Mouse (Mus musculus) T-helper 2 cell (primary cell): ENCODE results near the gene Lrtm1.

Experiments used
- in situ Hi-C: fragments of 300-600 bp; cut with MboI, MseI; formaldehyde crosslinking; loops from one replicate; pipeline ENCODE4 v1.15.1; 2025; ENCODE audit warnings: high pct_unique_total_duplicates

The Lrtm1 gene

DNA sequence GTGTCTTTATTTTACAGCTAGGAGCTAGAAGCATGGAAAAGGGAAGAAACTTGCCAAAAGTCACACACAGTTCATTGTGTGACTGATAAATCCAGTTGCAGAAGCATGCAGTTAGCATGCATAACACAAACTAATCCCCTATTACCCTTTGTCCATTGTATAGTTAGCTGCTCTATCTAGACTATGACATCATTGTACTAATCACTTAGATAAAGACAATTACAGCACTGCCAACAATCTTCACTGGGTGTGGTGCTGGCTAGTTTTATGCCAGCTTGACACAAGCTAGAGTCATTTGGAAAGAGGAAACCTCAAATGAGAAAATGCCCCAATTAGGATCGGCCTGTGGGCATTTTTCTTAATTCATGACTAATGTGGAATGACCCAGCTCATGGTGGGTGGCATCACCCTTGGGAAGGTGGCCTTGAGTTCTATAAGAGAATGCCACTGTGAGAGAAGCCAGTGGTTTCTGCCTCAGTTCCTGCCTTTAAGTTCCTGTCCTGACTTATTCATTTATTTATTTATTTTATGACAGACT lies 13.9 kb downstream of the Lrtm1 start:
- in situ Hi-C loops: no loop called here

DNA sequence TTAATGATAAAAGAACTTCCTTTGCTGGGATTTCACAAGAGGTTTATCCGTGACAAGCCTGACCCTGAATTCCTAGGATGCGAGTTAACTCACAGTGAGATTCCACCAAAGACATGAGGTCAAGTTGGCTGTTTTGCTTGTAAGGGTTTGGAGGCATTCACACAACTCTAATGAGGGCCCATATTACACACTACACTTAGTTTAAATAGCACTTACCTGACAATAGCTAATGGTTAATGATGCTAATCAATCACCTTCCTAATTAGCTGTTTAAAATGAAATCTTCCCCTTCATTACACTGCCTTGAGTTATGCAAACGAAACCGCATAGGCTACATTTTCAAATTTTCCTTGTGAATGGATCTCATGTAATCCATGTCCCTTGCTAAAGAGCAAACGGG lies 20.2 kb downstream of the Lrtm1 start:
- in situ Hi-C loops: no loop called here

DNA sequence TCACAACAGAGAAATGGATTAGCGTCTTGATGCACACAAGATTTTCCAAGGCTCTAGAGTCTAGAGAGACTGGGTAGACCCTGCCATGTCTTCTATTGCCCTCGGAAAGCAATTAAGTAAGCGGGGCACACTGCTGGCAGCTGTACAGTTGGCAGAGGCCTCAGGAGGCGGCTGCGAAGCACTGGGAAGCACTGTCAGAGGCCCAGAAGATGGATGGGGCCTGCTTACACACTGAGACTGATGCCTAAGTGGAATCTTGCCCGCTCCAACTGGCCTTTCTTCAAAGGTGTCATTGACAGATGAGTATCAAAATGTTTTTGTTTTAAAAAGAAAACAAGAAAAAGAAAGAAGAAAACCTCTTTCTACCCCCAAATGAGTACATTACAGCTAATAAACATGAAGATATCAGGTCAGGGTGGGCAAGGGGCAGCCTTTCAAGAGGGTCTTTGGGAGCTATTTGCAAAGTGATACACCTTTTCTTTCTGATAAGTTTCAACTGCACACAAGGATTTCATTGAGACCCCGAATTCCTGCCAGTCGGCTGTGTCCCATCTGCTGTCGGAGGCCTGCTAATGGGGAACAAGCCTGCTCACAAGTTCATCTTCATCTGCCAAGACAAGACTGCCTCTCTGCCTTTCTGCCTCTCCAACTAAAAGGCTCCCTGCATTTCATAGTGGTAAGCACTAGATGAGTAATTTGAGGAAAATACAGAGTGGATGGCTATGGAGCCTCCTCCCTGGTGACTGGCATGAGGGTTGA lies 22.8 kb downstream of the Lrtm1 start:
- in situ Hi-C loops: no loop called here

DNA sequence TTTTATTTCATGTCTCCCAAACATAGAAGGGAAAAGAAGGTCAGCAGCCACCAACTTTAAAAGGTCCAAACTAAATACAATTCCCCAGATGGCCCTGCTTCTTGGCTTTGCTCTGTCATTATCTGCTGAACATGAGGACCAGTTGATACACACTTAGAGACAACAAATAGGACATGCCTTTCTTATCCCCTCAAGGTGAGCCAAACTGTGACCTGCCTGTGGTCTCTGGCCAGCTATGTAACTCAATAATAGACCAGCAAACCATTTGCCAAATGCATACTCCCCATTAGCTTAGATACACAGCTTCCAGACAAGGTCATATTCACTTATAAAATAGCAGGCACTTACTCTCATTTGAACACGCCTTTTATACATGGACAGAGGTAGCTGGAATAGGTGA lies 23.5 kb downstream of the Lrtm1 start:
- in situ Hi-C loops: no loop called here

DNA sequence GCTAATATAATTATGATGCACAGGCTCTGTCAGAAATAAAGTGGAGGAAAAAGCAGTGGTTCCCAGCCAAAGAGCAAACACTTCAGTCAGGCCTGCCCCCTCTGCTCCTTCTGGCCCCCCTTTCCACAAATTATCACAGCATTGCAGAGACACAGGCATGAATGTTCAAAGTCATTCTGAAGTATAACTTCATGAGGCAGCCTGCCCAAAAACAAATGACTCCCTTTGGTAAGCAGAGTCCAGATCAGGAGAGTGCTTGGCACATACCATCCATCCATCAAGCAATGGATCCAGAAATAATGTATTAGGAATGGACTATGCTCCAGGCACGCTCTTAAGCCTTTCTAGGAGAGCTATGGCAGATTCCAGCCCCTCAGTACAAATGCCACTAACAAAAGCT lies 24.3 kb downstream of the Lrtm1 start:
- in situ Hi-C loops: no loop called here

DNA sequence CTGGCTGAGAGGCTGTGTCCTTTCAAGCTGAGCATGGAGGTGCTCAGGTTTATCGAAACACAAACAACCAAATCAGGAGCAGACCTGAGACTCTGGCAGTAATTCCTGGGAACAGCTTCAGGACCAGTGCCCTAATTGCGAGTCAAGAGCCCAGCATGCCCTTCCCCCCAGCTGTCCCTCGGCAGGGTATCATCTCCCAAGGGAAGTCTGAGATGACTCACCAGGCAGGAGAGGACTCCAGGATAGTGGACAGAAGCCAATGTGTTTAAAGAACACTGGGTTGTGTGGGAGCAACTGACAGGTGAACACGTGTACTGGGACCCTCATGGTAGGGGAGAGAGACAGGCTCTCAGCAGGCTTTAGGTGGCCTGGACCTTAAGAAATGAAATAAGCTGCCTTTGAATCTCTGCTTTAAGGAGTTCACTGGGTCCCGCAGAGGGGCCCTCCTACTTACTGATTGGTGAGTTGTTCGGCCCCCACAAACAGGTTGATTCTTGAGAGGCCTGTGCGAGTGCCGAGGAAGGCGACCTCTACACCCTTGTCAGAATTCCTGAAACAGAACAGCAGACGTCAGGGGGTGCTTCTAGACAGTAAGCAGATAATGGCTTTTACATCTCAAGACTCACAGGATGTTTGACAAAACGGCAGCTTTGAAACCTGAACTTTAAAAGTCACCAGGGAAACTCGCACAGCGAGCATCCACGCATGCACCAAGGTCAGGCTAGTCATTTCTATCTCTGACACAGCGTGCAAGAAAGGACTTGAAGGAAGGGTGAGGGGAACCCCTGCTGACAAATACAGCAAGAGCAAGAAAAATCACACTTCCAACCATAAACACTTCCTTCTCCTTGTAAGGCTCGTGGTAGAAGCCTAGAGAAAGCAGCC lies 34.2 kb downstream of the Lrtm1 start:
- in situ Hi-C loops: no loop called here

DNA sequence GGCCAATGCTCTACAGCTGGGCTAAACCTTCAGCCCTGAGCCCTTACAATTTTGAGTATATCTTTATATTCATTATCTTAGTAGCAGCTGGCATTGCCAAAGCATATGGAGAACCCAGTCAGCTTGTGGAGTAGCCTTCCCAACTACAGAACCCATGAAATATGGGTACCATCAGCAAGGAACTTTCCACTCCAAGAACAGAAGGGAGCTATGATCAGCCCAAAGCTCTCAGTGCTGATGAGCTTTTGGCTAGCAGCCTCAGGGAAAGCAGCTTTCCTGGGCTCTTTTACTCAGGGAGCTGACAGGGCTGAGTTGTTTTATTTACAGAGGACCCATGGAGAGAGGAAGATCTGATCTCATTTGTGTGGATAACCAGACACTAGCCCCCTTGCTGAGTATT lies 42.7 kb downstream of the Lrtm1 start:
- in situ Hi-C loops: no loop called here

DNA sequence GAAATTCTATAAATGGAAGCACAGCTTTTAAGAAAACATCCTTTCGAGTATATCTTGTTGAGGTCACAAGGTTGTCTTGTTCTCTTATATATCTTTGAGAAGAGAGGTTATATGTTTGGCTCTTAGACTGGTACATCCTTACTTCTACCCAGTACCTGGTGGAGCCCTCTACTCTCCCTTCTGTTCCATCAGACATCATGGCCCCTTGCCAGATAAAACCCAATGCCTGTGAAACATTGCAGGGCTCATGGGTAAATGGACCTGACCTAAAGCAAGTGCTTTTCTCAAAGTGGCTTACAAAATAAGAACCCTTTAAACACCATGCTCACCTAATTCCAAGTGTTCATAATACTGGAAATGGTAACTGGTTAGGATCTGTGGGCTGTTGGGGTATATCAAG lies 43.5 kb downstream of the Lrtm1 start:
- in situ Hi-C loops: no loop called here

DNA sequence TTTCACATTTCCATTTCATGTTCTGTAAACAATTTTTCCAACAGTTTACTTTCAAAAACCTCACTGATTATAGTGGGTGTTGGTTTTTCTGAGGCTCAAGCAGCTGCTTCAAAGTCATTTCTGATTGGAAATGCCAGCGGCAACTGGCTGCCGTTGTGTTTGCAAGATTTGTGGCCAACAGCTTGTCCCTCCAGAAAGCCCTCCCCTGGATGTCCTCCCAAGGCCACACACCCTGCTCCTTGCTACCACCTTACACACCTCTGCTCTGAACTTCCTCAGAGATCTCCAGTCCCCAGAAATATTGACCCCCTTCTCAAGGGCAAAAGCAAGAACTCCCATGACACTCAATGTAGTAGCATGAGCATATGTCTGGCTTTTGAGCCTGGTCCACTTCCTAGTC lies 44.7 kb downstream of the Lrtm1 start:
- in situ Hi-C loops: no loop called here

DNA sequence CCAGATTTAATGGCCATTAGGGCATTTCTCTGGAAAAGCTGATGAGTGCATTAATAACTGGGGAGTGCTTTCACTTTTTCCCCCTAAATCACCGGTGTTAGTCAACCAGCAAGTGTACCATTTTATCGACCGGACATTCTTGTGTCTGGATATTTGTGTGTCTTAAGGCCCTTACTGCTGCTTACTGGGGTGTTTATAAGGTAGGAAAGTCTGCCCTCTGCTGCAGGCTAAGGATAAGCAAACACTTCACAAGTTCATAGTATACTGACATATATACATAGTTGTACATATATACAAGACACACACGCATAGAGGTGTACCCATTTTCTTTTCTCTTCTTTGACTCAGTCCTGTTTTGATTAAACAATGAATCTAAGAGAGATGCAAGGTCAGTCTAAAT lies 55.7 kb downstream of the Lrtm1 start:
- in situ Hi-C loops: no loop called here

DNA sequence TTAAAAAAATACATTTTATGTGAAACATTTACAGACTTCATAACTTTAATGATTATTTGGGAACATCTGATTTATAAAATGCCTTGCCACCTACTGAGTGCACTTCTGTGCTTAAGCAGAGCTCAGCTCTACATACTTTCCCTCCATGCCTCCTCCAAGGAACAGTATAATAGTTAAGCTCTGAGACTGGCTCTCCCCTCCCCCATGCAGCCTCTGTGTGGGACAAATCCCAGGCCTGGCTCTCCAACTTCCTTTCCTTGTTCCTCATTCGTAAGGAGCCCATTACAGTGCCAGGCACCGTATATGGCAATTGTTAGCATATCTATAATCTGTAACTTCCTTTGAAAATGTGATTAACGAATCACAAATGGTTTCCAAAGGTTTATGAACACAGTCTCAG lies 59.4 kb downstream of the Lrtm1 start:
- in situ Hi-C loops: no loop called here

DNA sequence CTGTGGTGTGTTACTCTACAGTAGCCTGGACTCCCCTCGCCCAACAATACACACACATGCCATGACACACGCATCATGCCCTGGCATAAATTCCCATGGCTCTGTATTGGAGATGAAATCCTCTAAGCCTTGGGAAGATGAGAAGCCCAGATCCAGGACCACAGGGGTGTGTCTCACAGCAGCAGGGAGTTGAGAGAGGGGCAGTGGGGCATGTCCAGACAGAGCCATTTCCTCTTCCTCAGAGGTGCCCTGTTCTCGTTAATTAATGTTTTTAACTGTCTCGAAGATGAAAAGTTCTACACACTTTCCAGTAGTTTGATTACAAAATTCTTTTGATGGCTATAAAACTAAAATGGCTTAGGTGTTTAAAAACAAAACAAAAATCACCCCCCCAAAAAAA lies 62.2 kb downstream of the Lrtm1 start:
- in situ Hi-C loops: no loop called here

DNA sequence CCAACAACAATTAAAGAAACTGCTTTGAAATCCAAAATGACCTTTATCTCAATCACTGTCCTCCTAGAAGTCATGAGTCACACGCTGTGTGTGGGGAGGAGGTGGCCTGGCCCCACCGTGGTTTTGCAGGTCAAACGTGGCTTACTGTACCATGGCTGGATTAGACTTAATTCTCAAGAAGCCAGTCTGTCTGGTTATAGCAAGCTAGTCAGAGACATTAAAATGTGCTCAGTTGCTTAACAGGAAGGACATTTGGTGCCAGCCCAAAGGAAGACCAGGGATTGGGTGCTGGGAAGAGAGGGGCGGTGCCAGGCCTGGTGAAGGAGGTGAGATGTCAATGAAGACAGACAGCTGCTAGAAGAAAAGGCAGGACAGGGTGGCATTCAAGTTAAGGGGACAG lies 62.6 kb downstream of the Lrtm1 start:
- in situ Hi-C loops: no loop called here

DNA sequence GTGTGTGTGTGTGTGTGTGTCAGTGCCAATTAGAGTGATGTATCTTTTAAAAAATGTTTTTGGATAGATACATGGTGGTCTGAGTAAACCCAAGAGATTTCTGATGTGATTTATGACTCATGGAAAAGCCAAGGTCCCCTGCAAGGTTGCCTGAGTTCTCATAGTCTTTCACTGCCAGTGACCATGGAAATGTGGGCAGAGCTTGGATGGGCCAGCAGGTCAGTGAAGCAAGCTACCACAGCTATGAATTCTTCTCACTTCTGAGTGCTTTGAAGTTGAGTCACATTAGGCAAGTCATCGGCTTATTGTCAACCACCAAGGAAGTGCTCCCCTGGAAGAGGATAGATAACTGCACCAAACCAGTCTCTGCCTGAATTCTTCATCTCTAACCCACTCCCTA lies 64.2 kb downstream of the Lrtm1 start:
- in situ Hi-C loops: no loop called here
